Mouse (Mus musculus): Measurements from ENCODE around the gene Klf9.

DNA sequence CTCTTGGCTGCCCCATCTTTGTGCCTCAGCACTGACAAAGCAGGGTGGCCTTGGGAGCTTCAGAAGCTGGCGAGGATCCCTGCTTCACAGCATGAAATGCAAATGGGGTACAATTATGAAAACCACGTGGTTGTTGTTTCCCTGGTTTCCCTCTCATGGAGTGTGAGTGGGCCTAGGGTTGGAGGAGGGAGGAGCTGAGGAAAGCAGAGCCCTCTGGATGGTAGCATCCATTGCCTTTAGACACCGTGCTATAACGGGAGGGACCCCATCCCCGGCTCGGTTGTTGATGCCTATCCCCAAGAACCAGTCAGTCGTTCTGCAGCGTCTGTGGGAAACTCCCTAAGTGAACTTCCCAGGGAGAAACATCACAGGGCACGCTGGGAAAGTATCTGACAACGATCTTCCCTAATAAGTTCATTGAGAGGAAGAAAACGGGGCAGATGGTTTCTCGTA lies 5.4 kb downstream of the Klf9 start:
- TF ChIP-seq CTCF (IDR thresholded peaks at IDR 0.05; ENCODE audit: extremely low read depth, insufficient read depth, insufficient read length, insufficient replicate concordance) (no peak), POLR2A (IDR thresholded peaks at IDR 0.05; ENCODE audit: low read depth, low read length) (no peak)

Measured in spleen, adult 2 months (tissue).